Mouse (Mus musculus) 3T3-L1 (cell line): ENCODE measurements at regions not wholly inside any gene's neighbourhood (a gene's known extent, or its start where the extent isn't known, plus 50 kb on each side); places are given as distances from the start of the nearest gene placed in this dataset.

ENCODE experiments used
- DNase-seq: peaks from one replicate; pipeline ENCODE4 v3.0.0-alpha.2; 2015; ENCODE audit warnings: low read depth, low spot score

- no peak for DNase-seq
These were observed 155.6 kb upstream of the Irx6 start for GRCm38 (mm10) chr8:92518486-92518885.

GRCm38 (mm10) chr8:92522519-92522918, 151.6 kb upstream of the Irx6 start:
- no peak for DNase-seq

- DNase-seq: no peak
These were observed 144.3 kb upstream of the Irx6 start for GRCm38 (mm10) chr8:92529756-92530155.

- no peak for DNase-seq
These were observed 133.5 kb upstream of the Irx6 start for GRCm38 (mm10) chr8:92540636-92541035.

GRCm38 (mm10) chr8:92545347-92546059, 128.6 kb upstream of the Irx6 start:
- DNase-seq: no peak

GRCm38 (mm10) chr8:92555140-92555539, 118.9 kb upstream of the Irx6 start:
- DNase-seq: no peak

GRCm38 (mm10) chr8:92555631-92556030, 118.5 kb upstream of the Irx6 start:
- no peak for DNase-seq

GRCm38 (mm10) chr8:92562471-92562870, 111.6 kb upstream of the Irx6 start:
- no peak for DNase-seq

- DNase-seq: no peak
These were observed 111.1 kb upstream of the Irx6 start for GRCm38 (mm10) chr8:92562962-92563361.

GRCm38 (mm10) chr8:92569650-92570049, 104.4 kb upstream of the Irx6 start:
- no peak for DNase-seq

- no peak for DNase-seq
These were observed 94.6 kb upstream of the Irx6 start for GRCm38 (mm10) chr8:92579446-92579845.

GRCm38 (mm10) chr8:92581051-92581450, 93.0 kb upstream of the Irx6 start:
- DNase-seq: no peak

GRCm38 (mm10) chr8:92600766-92601165, 73.3 kb upstream of the Irx6 start:
- no peak for DNase-seq

- DNase-seq: no peak
These were observed 71.1 kb upstream of the Irx6 start for GRCm38 (mm10) chr8:92602973-92603372.

- no peak for DNase-seq
These were observed 68.5 kb upstream of the Irx6 start for GRCm38 (mm10) chr8:92605631-92606030.

GRCm38 (mm10) chr8:92607604-92608003, 66.5 kb upstream of the Irx6 start:
- DNase-seq: no peak

- no peak for DNase-seq
These were observed 64.2 kb upstream of the Irx6 start for GRCm38 (mm10) chr8:92609908-92610307.

GRCm38 (mm10) chr8:92610487-92611059, 63.5 kb upstream of the Irx6 start:
- DNase-seq: no peak

- peak; percentile 36 for DNase-seq
These were observed 60.6 kb upstream of the Irx6 start for GRCm38 (mm10) chr8:92613486-92613885.

- no peak for DNase-seq
These were observed 57.6 kb upstream of the Irx6 start for GRCm38 (mm10) chr8:92616341-92617115.

- no peak for DNase-seq
These were observed 55.8 kb upstream of the Irx6 start for GRCm38 (mm10) chr8:92618281-92618680.
